Mouse (Mus musculus): ENCODE data around the gene Nxf1.

DNA sequence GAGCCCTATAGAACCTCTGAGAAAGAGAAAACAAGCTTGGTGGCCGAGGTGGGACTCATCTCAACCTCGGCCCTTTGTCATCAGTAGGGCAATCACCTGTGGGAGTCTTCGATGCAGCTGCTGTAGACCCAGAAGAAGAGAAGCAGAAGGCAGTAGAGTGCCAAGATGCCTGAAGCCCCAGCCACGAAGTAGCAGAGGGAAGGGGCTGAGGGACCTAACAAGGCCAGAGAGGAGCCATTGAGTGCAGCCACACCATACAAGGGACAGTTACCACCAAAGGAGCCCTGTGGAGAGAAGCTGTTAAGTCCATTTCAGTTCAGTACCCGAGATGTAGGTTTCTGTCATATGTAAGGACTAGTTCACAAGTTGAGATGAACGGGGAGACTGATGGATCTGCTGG is 16.5 kb downstream of the Nxf1 start:
- TF ChIP-seq CTCF (IDR thresholded peaks at IDR 0.05; ENCODE audit: low read depth) (no peak), EP300 (optimal IDR thresholded peaks at IDR 0.05) (no peak)

Data from stomach, postnatal 0 days (tissue).